Mouse (Mus musculus) CH12.LX (cell line): Measurements from ENCODE around the gene Gm10638. TPM values are rescaled to one million over a fixed set of nuclear protein-coding genes. Genes with fewer than 3 reads are reported as not detected.

Source experiments
- DNase-seq: peaks from one replicate; pipeline ENCODE4 v3.0.0-alpha.2; 2013; ENCODE audit errors: extremely low read depth
- H3K27ac ChIP-seq: 2 replicates; pipeline ENCODE4 v1.5.1; 2012; ENCODE audit warnings: low read depth, mild to moderate bottlenecking, control low read depth, moderate library complexity; ENCODE audit not compliant: insufficient read depth
- H3K27me3 ChIP-seq: replicated peaks from 2 replicates; pipeline ENCODE3; 2012; ENCODE audit warnings: inconsistent platforms
- H3K36me3 ChIP-seq, 2 experiments: replicated peaks in 1 of 2; 2 replicates each; pipeline versions ENCODE3 to v1.6.1; 2012; ENCODE audit warnings: inconsistent platforms in 1 of 2, low read length in 1 of 2, mild to moderate bottlenecking in 1 of 2, mixed read lengths in 1 of 2, moderate library complexity in 1 of 2; ENCODE audit not compliant: control insufficient read depth in 1 of 2, insufficient read depth in 1 of 2
- H3K4me1 ChIP-seq, 2 experiments: 2 replicates each; pipeline ENCODE4 v1.6.1; 2012; ENCODE audit warnings: inconsistent platforms in 1 of 2, moderate library complexity in 1 of 2; ENCODE audit not compliant: insufficient read depth in 2 of 2, control insufficient read depth in 1 of 2
- H3K4me2 ChIP-seq: 2 replicates; pipeline ENCODE4 v1.6.1; 2012; ENCODE audit warnings: low read depth, mild to moderate bottlenecking, control low read depth; ENCODE audit not compliant: poor library complexity, insufficient read depth, severe bottlenecking
- H3K4me3 ChIP-seq, 3 experiments: fragments of 150-350 bp in 1 of 3; sonication (generic) in 1 of 3; replicated peaks in 1 of 3; 2 replicates each; pipeline versions ENCODE3 to v1.5.1; 2011 to 2012; ENCODE audit warnings: low read depth in 2 of 3, low read length in 2 of 3, mild to moderate bottlenecking in 2 of 3, moderate library complexity in 2 of 3, control low read depth in 1 of 3, improper control_type of control experiment in 1 of 3, inconsistent platforms in 1 of 3, mixed read lengths in 1 of 3; ENCODE audit not compliant: poor library complexity in 1 of 3
- H3K79me2 ChIP-seq: replicated peaks from 2 replicates; pipeline ENCODE4 v1.6.1; 2012; ENCODE audit warnings: mild to moderate bottlenecking, moderate library complexity; ENCODE audit not compliant: control insufficient read depth, poor library complexity, insufficient read depth, severe bottlenecking; ENCODE audit errors: extremely low read depth
- H3K9ac ChIP-seq: 2 replicates; pipeline ENCODE4 v1.6.1; 2012; ENCODE audit warnings: low read depth, mild to moderate bottlenecking, control low read depth, moderate library complexity; ENCODE audit not compliant: insufficient read depth
- H3K9me3 ChIP-seq: replicated peaks from 2 replicates; pipeline ENCODE3; 2012; ENCODE audit warnings: low read length, inconsistent platforms, mixed read lengths
- CTCF ChIP-seq, 2 experiments: IDR thresholded peaks in 1 of 2; conservative IDR thresholded peaks in 1 of 2; 2 replicates each; pipeline ENCODE4 v1.5.1; 2011 to 2012; ENCODE audit warnings: low read depth in 2 of 2, low read length in 2 of 2, improper control_type of control experiment in 1 of 2, inconsistent platforms in 1 of 2, mild to moderate bottlenecking in 1 of 2, moderate library complexity in 1 of 2
- ETS1 ChIP-seq: conservative IDR thresholded peaks from 2 replicates; pipeline ENCODE4 v1.6.1; 2012; ENCODE audit warnings: low read depth, mild to moderate bottlenecking, inconsistent platforms, low read length, improper control_type of control experiment, moderate library complexity
- HCFC1 ChIP-seq: IDR thresholded peaks from 2 replicates; pipeline ENCODE4 v1.6.1; 2012; ENCODE audit warnings: low read depth, mild to moderate bottlenecking, inconsistent platforms, low read length, improper control_type of control experiment
- IRF4 ChIP-seq: IDR thresholded peaks from 2 replicates; pipeline ENCODE4 v1.6.1; 2014; ENCODE audit warnings: low read depth, mild to moderate bottlenecking, inconsistent platforms, low read length, improper control_type of control experiment
- MAFK ChIP-seq: IDR thresholded peaks from 2 replicates; pipeline ENCODE4 v1.6.1; 2011; ENCODE audit warnings: low read length, improper control_type of control experiment; ENCODE audit not compliant: insufficient replicate concordance
- MAX ChIP-seq: IDR thresholded peaks from 2 replicates; pipeline ENCODE4 v1.6.1; 2011; ENCODE audit warnings: low read length, improper control_type of control experiment
- MYC ChIP-seq: IDR thresholded peaks from 2 replicates; pipeline ENCODE4 v1.6.1; 2011; ENCODE audit warnings: low read depth, mild to moderate bottlenecking, improper control_type of control experiment, low read length
- NRF1 ChIP-seq: IDR thresholded peaks from 2 replicates; pipeline ENCODE4 v1.6.1; 2014; ENCODE audit warnings: low read depth, mild to moderate bottlenecking, inconsistent platforms, low read length, improper control_type of control experiment, moderate library complexity
- PAX5 ChIP-seq: IDR thresholded peaks from 2 replicates; pipeline ENCODE4 v1.6.1; 2012; ENCODE audit warnings: low read length, inconsistent platforms, mixed read lengths
- RAD21 ChIP-seq: IDR thresholded peaks from 2 replicates; pipeline ENCODE4 v1.6.1; 2011; ENCODE audit warnings: low read depth, mild to moderate bottlenecking, low read length, improper control_type of control experiment, moderate library complexity
- SIN3A ChIP-seq: IDR thresholded peaks from 2 replicates; pipeline ENCODE4 v1.6.1; 2012; ENCODE audit warnings: low read length, improper control_type of control experiment, inconsistent platforms
- SMC3 ChIP-seq: IDR thresholded peaks from 2 replicates; pipeline ENCODE4 v1.6.1; 2011; ENCODE audit warnings: low read depth, low read length, improper control_type of control experiment
- TCF12 ChIP-seq: IDR thresholded peaks from 2 replicates; pipeline ENCODE4 v1.6.1; 2014; ENCODE audit warnings: low read depth, mild to moderate bottlenecking, inconsistent platforms, low read length, improper control_type of control experiment
- UBTF ChIP-seq: IDR thresholded peaks from 2 replicates; pipeline ENCODE4 v1.6.1; 2012; ENCODE audit warnings: low read depth, mild to moderate bottlenecking, inconsistent platforms, low read length, improper control_type of control experiment, moderate library complexity
- USF1 ChIP-seq: IDR thresholded peaks from 2 replicates; pipeline ENCODE4 v1.6.1; 2014; ENCODE audit warnings: low read depth, mild to moderate bottlenecking, inconsistent platforms, low read length, improper control_type of control experiment
- ZKSCAN1 ChIP-seq: IDR thresholded peaks from 2 replicates; pipeline ENCODE4 v1.6.1; 2012; ENCODE audit warnings: low read depth, inconsistent platforms, low read length, improper control_type of control experiment, borderline replicate concordance
- dilution Hi-C: fragments of 300-500 bp; cut with MboI; formaldehyde crosslinking; loops from 2 replicates; pipeline ENCODE4 v1.14.3; 2020; ENCODE audit warnings: low sequenced_read_pairs; ENCODE audit not compliant: extremely low pct_unique_long_range_greater_than_20kb, extremely low pct_ligation_motif_present
- in situ Hi-C: fragments of 300-500 bp; cut with MboI; formaldehyde crosslinking; loops from 3 replicates; pipeline ENCODE4 v1.14.3; 2019; ENCODE audit warnings: low sequenced_read_pairs, low pct_ligation_motif_present, low pct_unique_long_range_greater_than_20kb, mixed read lengths
- polyA plus RNA-seq: library from polyadenylated mRNA; unstranded; fragments of >175 nt; gene quantifications from 2 replicates; pipeline ENCODE4 v1.2.1, GENCODE M21; 2012; ENCODE audit warnings: low read depth; ENCODE audit not compliant: insufficient read length
- total RNA-seq, 2 experiments: library from RNA; depleted of rRNA; stranded (reverse); fragments of 300-350 nt in 1 of 2; fragments of >200 nt in 1 of 2; gene quantifications; 2 replicates each; pipeline ENCODE4 v1.2.3; 2012 to 2014

Gene Gm10638
- total RNA-seq (2012; rRNA removed) (0.13 and 0.42 TPM in 2 replicates), total RNA-seq (2014; rRNA removed) (not detected in 2 replicates), polyA plus RNA-seq (not detected in 2 replicates)

- in situ Hi-C loops: no loop called here
- H3K4me3 ChIP-seq: peak within 1 kb of the TSS; percentile 80 to 89 (median 87)
- peak; percentile 27 for DNase-seq
- peaks cover 10 to 22% of the 10 kb centered on the region in 2 experiments; a peak in 3 of 4 replicates for H3K4me1 ChIP-seq
- peak within 1 kb of the TSS; percentile 98 for H3K9ac ChIP-seq
- peaks cover 1% of the 10 kb centered on the region for H3K27me3 ChIP-seq
- peak within 1 kb of the TSS; percentile 91 for H3K4me2 ChIP-seq
- H3K36me3 ChIP-seq: no peaks in the 10 kb centered on the region
- H3K27ac ChIP-seq: peak within 1 kb of the TSS; percentile 14; the same call in 1 of the 2 replicates
- no peaks in the 10 kb centered on the region for H3K9me3 ChIP-seq
- dilution Hi-C loops: no loop called here
- TF ChIP-seq HCFC1 (no peak; the same call in 1 of the 2 replicates), TCF12 (0 out of 2 replicates have a peak, but pooled peaks have one; percentile 26), IRF4 (no peak), PAX5 (no peak), MYC (no peak), UBTF (peak; percentile 28; the same call in 1 of the 2 replicates)
- TF ChIP-seq, all 38 proteins: peak for 2
- peaks cover 33% of the 10 kb centered on the region for H3K79me2 ChIP-seq
Observed at GRCm38 (mm10) chr8:86745221-86745934, at the start of gene Gm10638, which contains the start of gene Siah1a. Gm10638 (plus strand) TSS chr8:86745699. Siah1a (minus strand) TSS chr8:86745934.

DNA sequence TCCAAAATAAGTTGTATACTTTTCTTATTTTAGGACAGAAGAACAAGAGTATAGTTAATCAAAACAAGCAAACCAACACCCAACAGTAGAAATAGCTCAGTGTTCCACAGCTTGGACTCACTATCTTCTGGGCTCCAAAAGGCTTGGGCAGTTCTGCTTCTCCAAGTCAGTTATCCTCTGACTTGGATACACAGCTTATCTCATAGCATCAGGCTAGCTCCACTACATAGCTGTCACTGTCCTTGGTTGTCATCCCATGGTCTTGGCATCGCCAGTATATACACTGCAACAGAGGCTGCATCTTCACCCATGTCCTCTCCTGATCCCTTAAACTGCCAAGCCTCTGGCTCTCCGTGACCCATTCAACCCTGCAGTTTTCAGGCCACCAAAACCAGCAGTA, 49.8 kb upstream of the Gm10638 start:
- in situ Hi-C loops: no loop called here
- Histone ChIP-seq H3K4me3 (no peak overlapping the region), H3K79me2 (no peaks in the 10 kb centered on the region), H3K9me3 (no peaks in the 10 kb centered on the region), H3K4me1 (no peaks in the 10 kb centered on the region), H3K27me3 (no peaks in the 10 kb centered on the region), H3K36me3 (peaks cover 7 to 45% of the 10 kb centered on the region in 2 experiments), H3K9ac (no peak overlapping the region), H3K27ac (no peak overlapping the region), H3K4me2 (no peak overlapping the region)
- TF ChIP-seq ETS1 (no peak), SMC3 (no peak), MYC (no peak), MAFK (no peak), SIN3A (no peak), CTCF (conservative IDR thresholded peaks at IDR 0.05 in 1 of 2, IDR thresholded peaks at IDR 0.05 in 1 of 2; ENCODE audit: low read depth in 2 of 2, low read length in 2 of 2) (no peak), MAX (no peak), RAD21 (no peak), NRF1 (no peak), ZKSCAN1 (no peak), HCFC1 (no peak), USF1 (no peak)
- dilution Hi-C loops: no loop called here
- DNase-seq: no peak
